Mouse (Mus musculus) cerebellum, postnatal 4 days (tissue): Measurements from ENCODE around the gene Clcn3.

Source experiments
- DNase-seq, 2 experiments: peaks; one replicate each; pipeline ENCODE4 v3.0.0; 2022; ENCODE audit warnings: low spot score in 2 of 2, mixed read lengths in 1 of 2

Clcn3 gene

DNA sequence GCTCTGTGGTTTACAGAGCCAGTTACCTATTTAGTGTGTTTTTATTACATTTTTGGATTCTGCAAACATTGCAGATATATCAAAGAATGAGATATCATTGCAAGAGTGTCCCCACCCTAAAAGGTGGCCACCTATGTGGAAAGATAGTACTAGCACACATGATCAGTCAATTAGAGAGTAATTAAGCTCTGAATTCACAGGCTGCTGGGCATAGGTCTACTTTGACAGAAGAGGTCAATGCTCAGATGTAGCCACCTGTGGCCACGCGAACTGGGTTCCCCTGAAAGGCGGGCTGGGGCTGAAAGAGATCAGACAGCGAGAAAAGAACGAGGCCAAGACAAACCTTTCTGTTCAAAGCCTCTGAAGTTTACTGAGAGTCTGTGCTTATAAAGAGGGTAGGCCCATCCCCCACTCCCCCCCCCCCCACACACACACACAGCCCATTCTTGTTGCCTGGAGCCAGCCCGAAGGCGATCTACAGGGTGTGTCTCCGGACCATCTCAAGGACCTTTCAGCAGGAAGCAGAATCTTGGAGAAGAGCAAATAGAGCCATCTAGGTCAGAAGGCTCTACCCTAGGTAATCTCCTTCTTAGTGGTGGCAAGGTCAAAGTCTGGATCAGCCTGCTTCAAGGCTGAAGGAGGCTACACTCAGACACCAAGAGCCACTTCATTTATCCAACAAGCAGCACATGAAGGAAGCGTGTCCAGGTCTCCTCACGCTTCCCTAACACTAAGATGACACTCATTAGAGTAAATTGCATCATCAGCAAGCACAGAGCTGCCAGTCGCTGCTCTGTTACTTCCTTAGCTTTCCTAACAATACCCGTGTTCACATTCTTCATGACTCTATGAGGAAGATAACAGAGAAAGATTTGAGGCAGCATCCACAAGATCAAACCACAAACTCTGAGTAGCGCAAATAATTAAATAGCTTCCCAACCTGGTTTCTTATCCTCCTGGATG lies 112.6 kb downstream of the Clcn3 start:
- no peak for DNase-seq

DNA sequence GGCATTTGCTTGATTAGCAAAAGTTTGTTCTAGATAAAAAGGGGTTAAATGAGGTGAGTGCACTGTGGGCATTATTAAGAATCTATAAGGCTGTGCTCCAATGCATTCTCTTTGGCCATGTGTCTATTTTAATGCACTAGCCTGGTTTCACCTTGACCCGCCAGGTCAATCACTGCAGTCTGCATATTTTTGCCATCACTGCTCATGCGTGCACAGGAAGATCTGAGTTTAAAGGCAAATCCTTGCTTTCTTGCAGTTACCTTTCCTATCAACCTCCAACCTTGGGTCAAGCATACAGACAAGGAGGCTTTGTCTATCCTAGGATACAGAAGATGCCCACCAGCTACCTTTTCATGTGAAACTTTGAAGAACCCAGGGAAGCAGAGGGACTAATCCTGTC lies 113.3 kb downstream of the Clcn3 start:
- no peak for DNase-seq

DNA sequence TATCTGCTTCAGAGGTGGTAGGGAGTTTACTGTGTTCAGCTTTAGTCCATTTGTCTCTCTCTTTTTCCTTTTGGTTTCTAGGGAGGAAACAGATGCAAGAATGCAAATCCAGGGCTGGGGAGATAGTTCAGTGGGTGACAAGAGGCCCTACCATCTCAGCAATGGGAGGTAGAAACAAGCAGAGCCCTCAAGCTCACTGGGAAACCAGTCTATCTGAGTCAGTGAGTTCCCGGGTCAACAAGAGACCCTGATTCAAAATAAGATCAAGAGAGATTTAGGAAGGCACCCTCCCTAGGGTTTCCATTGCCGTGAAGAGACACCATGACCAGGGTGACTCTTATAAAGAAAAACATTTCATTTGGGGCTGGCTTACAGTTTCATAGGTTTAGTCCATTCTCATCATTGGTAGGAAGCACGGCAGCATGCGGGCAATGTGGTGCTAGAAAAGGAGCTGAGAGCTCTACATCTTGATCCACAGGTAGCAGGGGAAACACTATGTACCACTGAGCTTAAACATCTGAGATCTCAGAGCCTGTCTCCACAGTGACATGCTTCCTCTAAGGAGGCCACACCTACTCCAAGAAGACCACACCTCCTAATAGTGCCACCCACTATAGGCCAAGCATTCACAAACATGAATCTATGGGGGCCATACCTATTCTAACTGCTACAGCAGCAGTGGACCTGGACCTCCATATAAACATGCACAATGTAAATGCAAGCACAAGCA lies 114.7 kb downstream of the Clcn3 start:
- no peak for DNase-seq

DNA sequence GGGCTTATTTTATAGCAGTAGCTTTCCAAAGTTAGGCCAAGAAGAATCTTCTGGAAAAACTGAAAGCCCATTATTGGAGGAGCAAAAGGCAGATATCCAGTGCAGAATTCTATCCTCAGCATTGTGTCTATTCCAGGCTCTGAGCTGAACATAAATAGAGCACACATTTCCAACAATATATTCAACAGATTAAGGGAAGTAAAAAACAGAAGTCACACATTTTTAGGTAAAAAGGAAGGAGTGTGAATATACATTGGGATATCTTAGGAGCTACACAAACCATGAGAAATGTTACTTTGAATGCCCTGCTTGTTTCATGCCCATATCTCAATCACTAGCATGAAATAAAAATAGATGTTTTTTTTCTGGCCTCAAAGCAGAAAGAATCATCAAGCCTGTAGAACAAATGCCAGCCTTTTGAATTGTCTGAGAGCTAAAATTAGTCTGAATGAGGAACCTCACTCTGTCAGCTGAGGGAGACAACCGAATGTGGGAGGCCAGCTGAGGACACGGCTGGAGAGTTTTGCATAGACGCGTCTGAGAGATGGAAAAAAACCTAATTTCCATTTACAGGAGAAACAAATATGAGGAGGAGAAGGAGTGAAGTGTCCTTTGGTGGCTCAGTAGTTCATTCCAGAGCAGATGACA lies 115.5 kb downstream of the Clcn3 start:
- no peak for DNase-seq

DNA sequence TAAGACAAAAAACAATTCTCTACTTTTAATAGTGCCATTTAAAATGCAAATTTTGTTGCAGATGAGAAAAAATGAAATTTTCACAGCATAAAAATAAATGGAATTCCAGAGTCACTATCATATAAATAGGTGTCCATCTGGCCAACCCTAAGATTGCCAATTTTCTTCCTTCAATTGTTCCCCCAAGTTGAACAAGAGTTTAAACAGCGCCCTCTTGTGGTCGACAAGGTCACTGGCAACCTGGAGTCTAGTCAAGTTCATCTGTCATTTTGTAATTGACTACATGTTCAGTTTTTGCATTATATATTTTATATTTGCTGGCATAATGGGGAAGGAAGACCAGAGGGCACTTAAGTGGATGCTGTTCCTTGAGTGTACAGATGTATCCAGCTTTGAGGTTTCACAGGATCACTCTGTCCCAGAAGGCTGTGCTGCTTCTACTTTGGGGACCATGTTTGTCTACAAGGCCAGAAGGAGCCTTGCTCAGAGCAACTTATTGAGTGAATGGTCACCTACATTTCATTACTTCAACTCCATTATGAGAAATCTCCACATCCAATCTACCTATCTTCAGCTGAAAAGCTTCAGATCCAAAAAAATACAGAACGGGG lies 117.5 kb downstream of the Clcn3 start:
- peak; percentile 46 to 71 for DNase-seq

DNA sequence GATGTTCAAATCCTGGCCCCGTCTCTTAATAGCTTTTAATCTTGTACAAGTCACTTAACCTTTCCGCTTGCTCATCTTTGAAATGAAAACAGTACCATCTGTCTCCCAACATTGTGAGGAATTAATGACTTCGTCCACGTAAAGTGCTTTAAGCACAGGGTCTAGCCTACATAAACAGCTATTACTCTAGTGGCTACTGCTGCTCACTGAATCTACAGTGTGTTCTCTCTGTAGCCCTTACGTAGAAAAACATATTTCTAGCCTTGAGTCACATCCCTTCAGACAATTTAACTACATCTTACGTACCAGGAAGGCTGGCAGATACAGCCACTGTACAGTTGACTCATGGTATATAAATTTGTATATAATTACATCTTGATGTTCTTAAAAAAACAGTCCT lies 118.2 kb downstream of the Clcn3 start:
- DNase-seq: no peak

DNA sequence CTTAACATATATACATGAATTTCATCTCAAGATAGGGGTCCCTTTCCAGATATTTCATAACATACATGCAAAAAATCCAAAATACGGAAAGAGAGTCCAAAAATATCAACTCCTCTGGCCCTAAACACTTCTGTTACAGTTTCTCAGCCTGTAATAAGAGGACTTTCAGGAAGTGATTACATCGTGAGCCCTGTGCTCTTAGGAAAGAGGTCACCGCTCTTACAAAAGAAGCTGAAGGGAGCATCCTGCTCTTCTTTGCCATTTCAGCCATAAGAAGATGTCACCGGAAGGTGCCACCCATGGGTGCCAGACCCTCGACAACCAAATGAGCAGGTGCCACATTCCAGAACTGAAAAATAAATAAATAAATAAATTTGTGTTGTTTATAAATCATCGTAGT lies 121.3 kb downstream of the Clcn3 start:
- DNase-seq: no peak

DNA sequence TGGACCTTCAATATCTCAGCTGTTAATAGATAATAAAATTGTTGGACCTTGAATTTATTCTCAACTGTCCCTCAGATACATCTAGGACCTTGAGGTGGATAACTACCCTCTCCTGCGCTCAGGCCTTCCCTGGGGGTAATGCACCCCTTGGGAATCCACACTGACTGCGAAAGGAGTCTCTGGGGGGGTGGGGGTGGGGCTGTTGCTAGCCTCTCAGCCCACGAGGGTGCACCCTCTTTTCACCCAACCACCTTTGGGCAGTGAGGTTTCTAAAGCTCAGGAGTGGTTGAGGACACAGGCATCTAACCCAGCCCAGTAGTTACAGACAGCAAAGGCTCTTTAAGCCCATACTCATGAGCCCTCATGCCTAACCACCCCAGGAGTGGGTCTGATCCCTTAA lies 122.4 kb downstream of the Clcn3 start:
- no peak for DNase-seq
